Mouse (Mus musculus): Measurements from ENCODE around the gene Tubd1. TPM values are rescaled to one million over a fixed set of nuclear protein-coding genes. Genes with fewer than 3 reads are reported as not detected.

Tubd1 gene
- polyA plus RNA-seq (2016; fragmentation: Nextera tagmentation; extraction: Ambion mirVana), result 11.1 and 11.4 TPM in 2 replicates

GRCm38 (mm10) chr11:86544639-86545299 is at the start of gene Tubd1, which contains the start of gene Rps6kb1:
Gene Tubd1 (plus strand): TSS chr11:86544991.
Gene Rps6kb1 (minus strand): TSS chr11:86544805.
- Histone ChIP-seq H3K4me2 (peak within 1 kb of the TSS; percentile 87), H3K36me3 (peaks cover 6% of the 10 kb centered on the region), H3K27me3 (replicated peaks) (no peaks in the 10 kb centered on the region), H3K4me3 (peak within 1 kb of the TSS; percentile 98), H3K9ac (peak within 1 kb of the TSS; percentile 99), H3K9me3 (replicated peaks) (no peaks in the 10 kb centered on the region), H3K4me1 (replicated peaks) (peaks cover 22% of the 10 kb centered on the region), H3K27ac (ENCODE audit: poor library complexity, severe bottlenecking) (peak within 1 kb of the TSS; percentile 92)
- peak; percentile 98 for ATAC-seq (ENCODE audit: insufficient number of reproducible peaks, low FRiP score)
- WGBS, result under 1% methylated on average over 43 of the region's 43 CpGs

GRCm38 (mm10) chr11:86497356-86497755 is 47.4 kb upstream of the Tubd1 start:
- Histone ChIP-seq H3K4me3 (no peak overlapping the region), H3K9ac (no peak overlapping the region), H3K27me3 (replicated peaks) (no peaks in the 10 kb centered on the region), H3K27ac (ENCODE audit: poor library complexity, severe bottlenecking) (no peak overlapping the region), H3K9me3 (replicated peaks) (no peaks in the 10 kb centered on the region), H3K36me3 (peaks cover 38% of the 10 kb centered on the region), H3K4me2 (no peak overlapping the region), H3K4me1 (replicated peaks) (no peaks in the 10 kb centered on the region)
- no peak for ATAC-seq (ENCODE audit: insufficient number of reproducible peaks, low FRiP score)
- 88% methylated on average over 1 of the region's 1 CpGs for whole genome bisulfite sequencing

DNA sequence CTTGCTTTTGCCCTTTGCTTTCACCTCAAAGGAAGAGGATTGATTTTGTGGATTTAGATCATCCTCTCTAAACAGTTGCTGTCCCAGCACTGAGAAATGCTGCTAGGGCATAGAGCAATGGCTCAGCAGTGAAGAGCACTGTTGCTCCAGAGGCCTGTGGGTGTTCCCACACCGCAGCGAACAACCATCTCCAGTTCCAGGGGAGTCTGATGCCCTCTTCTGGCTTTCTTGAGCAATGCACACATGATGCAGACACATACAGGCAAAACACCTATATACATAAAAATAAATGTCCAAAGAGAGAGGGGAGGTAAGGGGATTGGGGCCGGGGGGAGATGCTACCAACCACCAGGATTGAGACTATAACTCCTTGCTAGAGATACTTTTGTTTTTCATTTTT is 46.9 kb upstream of the Tubd1 start:
- H3K9ac ChIP-seq, result no peak overlapping the region
- H3K27me3 ChIP-seq (replicated peaks), result no peaks in the 10 kb centered on the region
- no peaks in the 10 kb centered on the region for H3K4me1 ChIP-seq (replicated peaks)
- no peak overlapping the region for H3K4me3 ChIP-seq
- no peak overlapping the region for H3K4me2 ChIP-seq
- WGBS, result 70% methylated on average over 3 of the region's 3 CpGs
- H3K27ac ChIP-seq (ENCODE audit: poor library complexity, severe bottlenecking), result no peak overlapping the region
- H3K9me3 ChIP-seq (replicated peaks), result no peaks in the 10 kb centered on the region
- ATAC-seq (ENCODE audit: insufficient number of reproducible peaks, low FRiP score), result no peak
- peaks cover 38% of the 10 kb centered on the region for H3K36me3 ChIP-seq

- H3K4me2 ChIP-seq, result no peak overlapping the region
- H3K9me3 ChIP-seq (replicated peaks), result no peaks in the 10 kb centered on the region
- H3K4me1 ChIP-seq (replicated peaks), result no peaks in the 10 kb centered on the region
- no peaks in the 10 kb centered on the region for H3K27me3 ChIP-seq (replicated peaks)
- H3K9ac ChIP-seq, result no peak overlapping the region
- H3K27ac ChIP-seq (ENCODE audit: poor library complexity, severe bottlenecking), result no peak overlapping the region
- 67% methylated on average over 1 of the region's 1 CpGs for WGBS
- peaks cover 50% of the 10 kb centered on the region for H3K36me3 ChIP-seq
- H3K4me3 ChIP-seq, result no peak overlapping the region
- ATAC-seq (ENCODE audit: insufficient number of reproducible peaks, low FRiP score), result no peak
These were observed 44.0 kb upstream of the Tubd1 start for GRCm38 (mm10) chr11:86500795-86501194.

GRCm38 (mm10) chr11:86503121-86503520 is 41.7 kb upstream of the Tubd1 start:
- no peaks in the 10 kb centered on the region for H3K27me3 ChIP-seq (replicated peaks)
- WGBS, result 90% methylated on average over 2 of the region's 2 CpGs
- no peak overlapping the region for H3K4me2 ChIP-seq
- H3K36me3 ChIP-seq, result peaks cover 53% of the 10 kb centered on the region
- no peak for ATAC-seq (ENCODE audit: insufficient number of reproducible peaks, low FRiP score)
- no peak overlapping the region for H3K4me3 ChIP-seq
- H3K9me3 ChIP-seq (replicated peaks), result no peaks in the 10 kb centered on the region
- no peak overlapping the region for H3K27ac ChIP-seq (ENCODE audit: poor library complexity, severe bottlenecking)
- no peak overlapping the region for H3K9ac ChIP-seq
- no peaks in the 10 kb centered on the region for H3K4me1 ChIP-seq (replicated peaks)

GRCm38 (mm10) chr11:86507334-86507733 is 37.5 kb upstream of the Tubd1 start:
- Histone ChIP-seq H3K4me3 (no peak overlapping the region), H3K27me3 (replicated peaks) (no peaks in the 10 kb centered on the region), H3K27ac (ENCODE audit: poor library complexity, severe bottlenecking) (no peak overlapping the region), H3K4me1 (replicated peaks) (no peaks in the 10 kb centered on the region), H3K4me2 (no peak overlapping the region), H3K36me3 (peaks cover 72% of the 10 kb centered on the region), H3K9me3 (replicated peaks) (no peaks in the 10 kb centered on the region), H3K9ac (no peak overlapping the region)
- ATAC-seq (ENCODE audit: insufficient number of reproducible peaks, low FRiP score), result no peak
- 47% methylated on average over 2 of the region's 2 CpGs for WGBS

- Histone ChIP-seq H3K4me3 (no peak overlapping the region), H3K36me3 (peaks cover 71% of the 10 kb centered on the region), H3K27ac (ENCODE audit: poor library complexity, severe bottlenecking) (no peak overlapping the region), H3K9ac (no peak overlapping the region), H3K4me1 (replicated peaks) (no peaks in the 10 kb centered on the region), H3K4me2 (no peak overlapping the region), H3K9me3 (replicated peaks) (no peaks in the 10 kb centered on the region), H3K27me3 (replicated peaks) (no peaks in the 10 kb centered on the region)
- no peak for ATAC-seq (ENCODE audit: insufficient number of reproducible peaks, low FRiP score)
- 91% methylated on average over 2 of the region's 2 CpGs for WGBS
These were observed 36.8 kb upstream of the Tubd1 start for GRCm38 (mm10) chr11:86507991-86508390.

DNA sequence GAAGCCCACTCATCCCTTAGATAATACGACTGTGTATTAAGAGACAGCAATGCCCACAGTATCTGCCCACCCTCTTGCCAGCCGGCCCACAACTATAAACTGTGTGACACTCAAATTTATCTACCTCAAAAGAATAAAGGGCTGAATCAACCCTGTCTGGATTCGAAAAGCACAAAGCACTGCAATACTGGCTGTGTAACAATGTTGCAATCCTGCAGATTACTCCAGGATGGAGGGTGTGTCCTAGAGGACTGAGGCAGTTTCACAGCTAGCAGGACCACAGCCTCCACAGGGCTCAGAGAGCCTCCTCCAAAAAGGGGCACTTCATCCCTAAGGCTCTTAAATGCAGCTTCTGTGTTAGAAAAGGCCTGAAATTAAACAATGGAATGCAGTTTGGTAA is 28.2 kb upstream of the Tubd1 start:
- no peaks in the 10 kb centered on the region for H3K4me1 ChIP-seq (replicated peaks)
- H3K27ac ChIP-seq (ENCODE audit: poor library complexity, severe bottlenecking), result no peak overlapping the region
- 89% methylated on average over 3 of the region's 3 CpGs for WGBS
- no peak overlapping the region for H3K9ac ChIP-seq
- no peak overlapping the region for H3K4me2 ChIP-seq
- H3K27me3 ChIP-seq (replicated peaks), result no peaks in the 10 kb centered on the region
- H3K36me3 ChIP-seq, result peaks cover 63% of the 10 kb centered on the region
- no peak overlapping the region for H3K4me3 ChIP-seq
- ATAC-seq (ENCODE audit: insufficient number of reproducible peaks, low FRiP score), result no peak
- peaks cover 3% of the 10 kb centered on the region; the same call in 1 of the 2 replicates for H3K9me3 ChIP-seq (replicated peaks)

DNA sequence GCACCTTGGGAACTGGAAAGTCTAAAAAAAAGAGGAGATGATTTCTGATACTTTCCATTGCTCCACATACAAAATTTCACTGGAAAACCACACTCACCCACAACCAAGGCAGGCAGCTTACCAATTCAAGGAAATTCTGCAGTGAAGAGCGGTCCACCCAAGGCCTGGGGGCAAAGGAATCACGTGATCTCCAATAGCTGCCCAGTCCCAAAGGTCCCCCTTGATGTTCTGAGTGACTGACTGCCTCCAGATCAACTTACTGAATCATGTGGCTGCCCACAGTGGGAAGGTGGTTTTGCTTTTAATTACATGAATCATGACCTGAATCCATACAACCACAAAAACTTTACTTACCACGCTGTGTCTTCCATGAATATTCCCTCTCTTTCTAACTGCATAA is 27.6 kb upstream of the Tubd1 start:
- 94% methylated on average over 3 of the region's 3 CpGs for WGBS
- no peaks in the 10 kb centered on the region for H3K4me1 ChIP-seq (replicated peaks)
- peaks cover 3% of the 10 kb centered on the region; the same call in 1 of the 2 replicates for H3K9me3 ChIP-seq (replicated peaks)
- no peak overlapping the region for H3K9ac ChIP-seq
- no peak overlapping the region for H3K4me3 ChIP-seq
- H3K27me3 ChIP-seq (replicated peaks), result no peaks in the 10 kb centered on the region
- no peak overlapping the region for H3K27ac ChIP-seq (ENCODE audit: poor library complexity, severe bottlenecking)
- H3K4me2 ChIP-seq, result no peak overlapping the region
- peaks cover 65% of the 10 kb centered on the region for H3K36me3 ChIP-seq
- ATAC-seq (ENCODE audit: insufficient number of reproducible peaks, low FRiP score), result no peak

- Histone ChIP-seq H3K27ac (ENCODE audit: poor library complexity, severe bottlenecking) (no peak overlapping the region), H3K27me3 (replicated peaks) (no peaks in the 10 kb centered on the region), H3K9me3 (replicated peaks) (peaks cover 3% of the 10 kb centered on the region; the same call in 1 of the 2 replicates), H3K9ac (no peak overlapping the region), H3K4me1 (replicated peaks) (no peaks in the 10 kb centered on the region), H3K4me3 (no peak overlapping the region), H3K4me2 (no peak overlapping the region), H3K36me3 (peaks cover 80% of the 10 kb centered on the region)
- 92% methylated on average over 7 of the region's 7 CpGs for WGBS
- no peak for ATAC-seq (ENCODE audit: insufficient number of reproducible peaks, low FRiP score)
These were observed 25.0 kb upstream of the Tubd1 start for GRCm38 (mm10) chr11:86519751-86520150.

DNA sequence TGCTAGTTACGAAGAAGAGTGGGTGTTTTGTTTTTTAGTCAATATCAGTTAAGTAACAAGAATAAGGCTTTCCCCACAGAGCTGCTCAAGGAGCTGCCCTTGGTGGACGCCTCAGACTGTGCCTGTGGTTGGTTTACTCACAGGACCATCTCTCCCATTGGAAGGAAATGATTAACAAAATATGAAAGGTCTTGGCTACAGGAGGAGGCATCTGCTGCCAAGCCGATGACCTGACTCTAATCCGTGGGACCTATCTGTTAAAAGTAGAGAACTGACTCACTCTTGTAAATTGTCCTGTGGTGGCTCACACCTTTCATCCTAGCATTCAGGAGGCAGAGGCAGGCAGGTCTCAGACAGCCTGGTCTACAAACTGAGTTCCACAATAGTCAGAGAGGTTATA is 17.3 kb upstream of the Tubd1 start:
- WGBS, result 90% methylated on average over 4 of the region's 4 CpGs
- Histone ChIP-seq H3K27ac (ENCODE audit: poor library complexity, severe bottlenecking) (no peak overlapping the region), H3K27me3 (replicated peaks) (no peaks in the 10 kb centered on the region), H3K9me3 (replicated peaks) (no peaks in the 10 kb centered on the region), H3K36me3 (peaks cover 78% of the 10 kb centered on the region), H3K9ac (no peak overlapping the region), H3K4me2 (no peak overlapping the region), H3K4me1 (replicated peaks) (no peaks in the 10 kb centered on the region), H3K4me3 (no peak overlapping the region)
- no peak for ATAC-seq (ENCODE audit: insufficient number of reproducible peaks, low FRiP score)

GRCm38 (mm10) chr11:86532834-86533233 is 12.0 kb upstream of the Tubd1 start:
- H3K36me3 ChIP-seq, result peaks cover 44% of the 10 kb centered on the region
- WGBS, result 60% methylated on average over 1 of the region's 1 CpGs

More at GRCm38 (mm10) chr11:86532834-86533233, 12.0 kb upstream of the Tubd1 start:
- no peak overlapping the region for H3K27ac ChIP-seq (ENCODE audit: poor library complexity, severe bottlenecking)
- H3K9ac ChIP-seq, result no peak overlapping the region
- H3K4me3 ChIP-seq, result no peak overlapping the region
- no peak overlapping the region for H3K4me2 ChIP-seq
- H3K9me3 ChIP-seq (replicated peaks), result no peaks in the 10 kb centered on the region
- H3K27me3 ChIP-seq (replicated peaks), result no peaks in the 10 kb centered on the region
- no peaks in the 10 kb centered on the region for H3K4me1 ChIP-seq (replicated peaks)
- no peak for ATAC-seq (ENCODE audit: insufficient number of reproducible peaks, low FRiP score)

Data from heart, embryonic 12.5 days (tissue).